Mouse (Mus musculus) brown adipose tissue, adult 24 weeks (tissue): Measurements from ENCODE around the gene Lypd3. TPM values are rescaled to one million over a fixed set of nuclear protein-coding genes. Genes with fewer than 3 reads are reported as not detected.
"Not testable (repeated sequence)": the region's sequence is repeated elsewhere in the genome, so short reads cannot be mapped to it uniquely, and the experiment has no call there.

ENCODE experiments used
- H3K27ac ChIP-seq: fragments of 200-500 bp; replicated peaks from 2 replicates; pipeline ENCODE4 v1.5.1; 2012; ENCODE audit warnings: low read depth, mild to moderate bottlenecking, low read length
- H3K4me1 ChIP-seq: fragments of 200-500 bp; 2 replicates; pipeline ENCODE4 v1.6.1; 2012; ENCODE audit warnings: low read length, mixed read lengths; ENCODE audit not compliant: control insufficient read depth, insufficient read depth, insufficient read length
- H3K4me3 ChIP-seq: fragments of 200-500 bp; 2 replicates; pipeline ENCODE4 v1.5.1; 2012; ENCODE audit warnings: low read depth, mild to moderate bottlenecking, low read length, moderate library complexity; ENCODE audit not compliant: insufficient read depth
- polyA plus RNA-seq: library from polyadenylated mRNA; stranded (reverse); fragments of >200 nt; gene quantifications from 2 replicates; pipeline ENCODE4 v1.2.4, GENCODE M21; 2012; ENCODE audit not compliant: missing spikeins, insufficient read depth, insufficient read length

Lypd3 gene
- polyA plus RNA-seq, 1 experiment: not detected

DNA sequence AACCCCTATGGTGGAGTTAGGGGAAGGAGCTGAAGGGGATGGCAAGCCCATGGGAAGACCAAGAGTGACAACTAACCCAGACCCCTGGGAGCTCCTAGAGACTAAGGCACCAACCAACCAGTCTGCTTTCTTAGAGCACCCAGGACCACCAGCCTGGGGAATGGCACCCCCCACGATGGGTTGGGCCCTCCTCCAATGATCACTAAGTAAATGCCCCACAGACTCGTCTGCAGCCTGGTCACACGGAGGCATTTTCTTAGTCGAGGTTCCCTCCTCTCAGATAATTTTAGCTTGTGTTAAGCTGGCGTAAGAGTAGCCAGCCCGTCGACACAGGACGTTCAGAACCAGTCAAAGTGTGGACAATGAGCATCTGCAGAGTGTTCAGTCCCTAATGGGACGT lies 28.6 kb downstream of the Lypd3 start:
- no peak overlapping the region for H3K27ac ChIP-seq
- no peak overlapping the region for H3K4me3 ChIP-seq
- no peaks in the 10 kb centered on the region for H3K4me1 ChIP-seq

DNA sequence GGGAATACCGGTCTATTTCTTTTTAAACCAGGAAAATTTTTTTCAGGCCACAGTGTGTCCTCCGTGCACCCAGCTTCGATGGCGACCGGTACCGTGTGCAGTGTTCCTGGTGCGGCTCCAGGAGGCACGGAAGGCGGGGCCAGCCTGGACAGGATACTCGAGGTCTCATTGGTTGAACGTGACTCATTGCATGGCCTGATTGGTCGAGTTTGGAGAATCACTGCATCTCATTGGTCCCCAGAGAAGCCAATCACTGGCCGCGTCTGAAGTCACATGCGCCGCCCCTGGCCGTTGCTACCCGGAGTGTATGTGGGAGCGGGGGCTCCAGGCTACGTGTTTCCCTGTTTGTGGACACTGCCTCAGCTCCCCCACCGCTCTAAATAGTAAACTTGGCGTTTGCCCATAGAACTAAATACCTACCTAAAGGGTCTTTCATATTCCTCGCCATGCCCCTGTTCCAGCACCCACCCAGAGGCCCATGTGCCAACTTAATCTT lies 35.6 kb downstream of the Lypd3 start:
- Histone ChIP-seq H3K4me1 (no peaks in the 10 kb centered on the region), H3K27ac (no peak overlapping the region), H3K4me3 (no peak overlapping the region)

GRCm38 (mm10) chr7:24676575-24676974 lies 40.2 kb downstream of the Lypd3 start, which contains the start of gene Tex101:
Gene Tex101 (minus strand): TSS chr7:24676675.
- Histone ChIP-seq H3K27ac (no peak within 1 kb of the TSS), H3K4me1 (no peaks in the 10 kb centered on the region), H3K4me3 (no peak within 1 kb of the TSS)

GRCm38 (mm10) chr7:24684121-24684520 lies 47.8 kb downstream of the Lypd3 start:
- not testable (repeated sequence) for H3K4me3 ChIP-seq, H3K27ac ChIP-seq, H3K4me1 ChIP-seq

DNA sequence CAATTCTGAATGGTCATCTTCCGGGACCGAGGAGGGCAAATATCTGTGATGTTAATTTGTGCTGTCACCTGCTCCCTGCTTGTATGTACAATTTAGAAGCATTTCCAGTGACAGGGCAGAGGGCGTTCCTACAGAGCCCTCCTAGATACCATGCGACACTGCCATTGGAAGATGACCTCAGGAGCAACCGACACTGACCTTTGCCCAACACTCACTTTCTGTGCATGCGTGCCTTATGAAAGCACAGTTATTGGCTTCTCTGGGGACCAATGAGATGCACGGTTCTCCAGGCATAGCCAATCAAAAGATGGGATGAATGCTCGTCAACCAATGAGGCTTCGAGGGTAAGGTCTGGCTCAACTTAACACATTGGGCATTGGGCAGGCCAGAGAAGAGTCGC lies 51.2 kb downstream of the Lypd3 start:
- not testable (repeated sequence) for H3K4me1 ChIP-seq, H3K4me3 ChIP-seq, H3K27ac ChIP-seq

Other genes with a start within 250 kb of the Lypd3 start
- gene Smg9, start 236.9 kb upstream of the Lypd3 start, polyA plus RNA-seq: 6.1 and 8.2 TPM in 2 replicates
- gene Irgc1, start 184.3 kb upstream of the Lypd3 start, polyA plus RNA-seq: not detected in 2 replicates
- 3.0 TPM in 1 of 2 replicates, not detected in the other for gene Plaur, start 174.1 kb upstream of the Lypd3 start, polyA plus RNA-seq
- gene Cadm4, start 154.5 kb upstream of the Lypd3 start, polyA plus RNA-seq: 3.1 and 3.5 TPM in 2 replicates
- 3.0 and 4.7 TPM in 2 replicates for gene Zfp428, start 129.5 kb upstream of the Lypd3 start, polyA plus RNA-seq
- gene AC161166.1, start 124.1 kb upstream of the Lypd3 start, polyA plus RNA-seq: not detected in 2 replicates
- 9.1 and 9.2 TPM in 2 replicates for gene Irgq, start 105.9 kb upstream of the Lypd3 start, polyA plus RNA-seq
- not detected in 2 replicates for gene Pinlyp, start 90.4 kb upstream of the Lypd3 start, polyA plus RNA-seq
- gene Xrcc1, start 90.3 kb upstream of the Lypd3 start, polyA plus RNA-seq: 20.7 and 22.5 TPM in 2 replicates
- gene Ethe1, start 49.0 kb upstream of the Lypd3 start, polyA plus RNA-seq: 17.2 and 20.4 TPM in 2 replicates
- gene Zfp575, start 48.9 kb upstream of the Lypd3 start, polyA plus RNA-seq: not detected in 2 replicates
- 0.75 TPM in 1 of 2 replicates, not detected in the other for gene Phldb3, start 25.8 kb upstream of the Lypd3 start, polyA plus RNA-seq
- gene Tex101, start 40.1 kb downstream of the Lypd3 start, polyA plus RNA-seq: not detected in 2 replicates
- not detected in 2 replicates for gene BC049730, start 72.7 kb downstream of the Lypd3 start, polyA plus RNA-seq
- not detected in 2 replicates for gene Gm4763, start 90.4 kb downstream of the Lypd3 start, polyA plus RNA-seq
- gene Cd177, start 123.8 kb downstream of the Lypd3 start, polyA plus RNA-seq: not detected in 2 replicates
- gene Ceacam10, start 140.7 kb downstream of the Lypd3 start, polyA plus RNA-seq: not detected in 2 replicates
- not detected in 2 replicates for gene Gm9844, start 225.7 kb downstream of the Lypd3 start, polyA plus RNA-seq
- gene Lypd4, start 233.4 kb downstream of the Lypd3 start, polyA plus RNA-seq: not detected in 2 replicates
- not detected in 2 replicates for gene Dmrtc2, start 233.5 kb downstream of the Lypd3 start, polyA plus RNA-seq
- gene Rps19, start 247.8 kb downstream of the Lypd3 start, polyA plus RNA-seq: 1,002 and 1,046 TPM in 2 replicates